Mouse (Mus musculus) c-Kit-positive CD71-positive TER-119-negative erythroid progenitor cells, embryonic 14.5 days (primary cell): ENCODE measurements at regions not wholly inside any gene's neighbourhood (a gene's known extent, or its start where the extent isn't known, plus 50 kb on each side); places are given as distances from the start of the nearest gene placed in this dataset.

Source experiments
- DNase-seq: peaks from one replicate; pipeline ENCODE4 v3.0.0-alpha.2; 2013; ENCODE audit warnings: low read depth

GRCm38 (mm10) chr3:60138319-60138718 lies 56.6 kb downstream of the Sucnr1 start:
- no peak for DNase-seq

- DNase-seq, result no peak
These were observed 78.2 kb downstream of the Sucnr1 start for GRCm38 (mm10) chr3:60159865-60160264.

GRCm38 (mm10) chr3:60167633-60168032 lies 86.0 kb downstream of the Sucnr1 start:
- DNase-seq, result no peak

GRCm38 (mm10) chr3:60168135-60168926 lies 86.7 kb downstream of the Sucnr1 start:
- no peak for DNase-seq

- no peak for DNase-seq
These were observed 87.9 kb downstream of the Sucnr1 start for GRCm38 (mm10) chr3:60169606-60170005.

- DNase-seq, result no peak
These were observed 102.8 kb downstream of the Sucnr1 start for GRCm38 (mm10) chr3:60184481-60184880.

- no peak for DNase-seq
These were observed 114.4 kb downstream of the Sucnr1 start for GRCm38 (mm10) chr3:60196031-60196430.

- no peak for DNase-seq
These were observed 126.3 kb downstream of the Sucnr1 start for GRCm38 (mm10) chr3:60207936-60208335.

- DNase-seq, result no peak
These were observed 137.3 kb downstream of the Sucnr1 start for GRCm38 (mm10) chr3:60218938-60219337.

GRCm38 (mm10) chr3:60240664-60241063 lies 159.0 kb downstream of the Sucnr1 start:
- no peak for DNase-seq

- no peak for DNase-seq
These were observed 185.2 kb downstream of the Sucnr1 start for GRCm38 (mm10) chr3:60266666-60267415.

- no peak for DNase-seq
These were observed 185.9 kb downstream of the Sucnr1 start for GRCm38 (mm10) chr3:60267416-60268174.

GRCm38 (mm10) chr3:60270463-60270862 lies 188.8 kb downstream of the Sucnr1 start:
- no peak for DNase-seq

- no peak for DNase-seq
These were observed 192.1 kb downstream of the Sucnr1 start for GRCm38 (mm10) chr3:60273744-60274143.

GRCm38 (mm10) chr3:60275249-60275838 lies 193.7 kb downstream of the Sucnr1 start:
- no peak for DNase-seq

GRCm38 (mm10) chr3:60277791-60278190 lies 194.8 kb upstream of the Mbnl1 start:
- DNase-seq, result no peak

GRCm38 (mm10) chr3:60281229-60281628 lies 191.4 kb upstream of the Mbnl1 start:
- no peak for DNase-seq

- DNase-seq, result no peak
These were observed 190.6 kb upstream of the Mbnl1 start for GRCm38 (mm10) chr3:60281959-60282495.

- no peak for DNase-seq
These were observed 180.5 kb upstream of the Mbnl1 start for GRCm38 (mm10) chr3:60292142-60292541.

- DNase-seq, result no peak
These were observed 179.7 kb upstream of the Mbnl1 start for GRCm38 (mm10) chr3:60292940-60293339.

GRCm38 (mm10) chr3:60305399-60305798 lies 167.2 kb upstream of the Mbnl1 start:
- DNase-seq, result no peak

- no peak for DNase-seq
These were observed 162.2 kb upstream of the Mbnl1 start for GRCm38 (mm10) chr3:60310402-60310801.
